Mouse (Mus musculus): Measurements from ENCODE around the gene Spon1.

DNA sequence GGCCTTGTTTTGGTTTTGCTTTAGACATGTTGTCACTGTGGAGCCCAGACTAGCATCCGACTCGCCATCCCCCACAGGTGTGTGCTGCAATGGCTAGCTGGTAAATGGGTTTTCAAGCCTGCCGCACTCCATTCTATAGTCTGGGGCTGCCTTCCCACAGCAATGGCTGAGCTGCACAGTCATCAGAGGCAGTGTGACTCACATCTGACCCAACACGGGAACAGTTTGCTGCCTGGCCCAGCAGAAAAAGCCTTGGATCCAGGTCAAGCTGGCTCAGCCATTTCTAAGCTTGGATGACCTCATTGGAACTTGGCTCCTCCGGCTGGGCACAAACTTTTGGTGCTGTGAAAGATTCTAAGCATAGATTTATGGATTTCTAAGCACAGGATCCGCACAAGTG, 263.8 kb downstream of the Spon1 start:
- no peak for TF ChIP-seq POLR2A (IDR thresholded peaks at IDR 0.05; ENCODE audit: insufficient read depth, low read length)
- TF ChIP-seq CTCF (IDR thresholded peaks at IDR 0.05; ENCODE audit: low read depth, low read length) = no peak
- no peak for TF ChIP-seq EP300 (IDR thresholded peaks at IDR 0.05; ENCODE audit: insufficient read depth, low read depth, low read length)

Measured in ES-Bruce4 (cell line).